Mouse (Mus musculus): ENCODE results near the gene Mapk8ip3.

Mapk8ip3 gene

DNA sequence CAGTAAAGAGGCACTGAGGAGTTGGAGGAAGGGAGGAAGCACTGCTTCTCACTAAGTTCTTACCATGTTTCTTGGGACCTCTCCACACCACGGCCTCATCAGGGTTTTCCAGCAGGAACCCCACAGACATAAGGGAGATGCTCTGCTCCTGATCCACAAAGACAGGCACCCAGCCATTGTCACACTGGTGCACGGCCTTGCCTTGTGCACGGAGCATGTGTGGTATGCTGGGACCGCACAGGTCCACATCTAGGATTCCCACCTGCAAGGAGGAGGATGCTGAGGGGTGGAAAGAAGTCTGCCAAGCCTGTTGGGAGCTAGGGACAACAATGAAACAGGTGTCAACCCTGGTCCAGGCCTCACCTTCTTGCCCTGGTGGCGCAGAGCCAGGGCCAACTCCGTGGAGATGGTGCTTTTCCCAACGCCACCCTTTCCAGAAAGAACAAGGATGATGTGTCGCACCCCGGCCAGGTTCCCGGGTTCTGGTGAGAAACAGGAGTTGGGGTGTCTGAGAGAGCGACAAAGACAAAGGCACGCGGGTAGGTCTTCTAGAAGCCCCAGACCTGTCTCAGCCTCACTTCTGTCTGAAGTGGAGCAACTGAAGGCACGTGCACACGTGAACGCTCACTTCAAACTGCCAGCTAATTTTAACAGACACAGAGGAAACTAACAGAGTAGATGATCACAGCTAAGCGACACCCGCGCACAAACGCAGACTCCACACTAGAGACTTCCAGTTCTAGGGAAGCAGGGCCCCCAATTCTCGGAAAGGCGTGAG is 51.2 kb downstream of the Mapk8ip3 start:
- DNase-seq (ENCODE audit: low spot score in 2 of 2): no peak

- DNase-seq (ENCODE audit: low spot score in 2 of 2): no peak
These were observed 52.4 kb downstream of the Mapk8ip3 start for GRCm38 (mm10) chr17:24884391-24884790.

- peak; percentile 52 to 69 for DNase-seq (ENCODE audit: low spot score in 2 of 2)
These were observed 54.9 kb downstream of the Mapk8ip3 start for GRCm38 (mm10) chr17:24881738-24882440.

DNA sequence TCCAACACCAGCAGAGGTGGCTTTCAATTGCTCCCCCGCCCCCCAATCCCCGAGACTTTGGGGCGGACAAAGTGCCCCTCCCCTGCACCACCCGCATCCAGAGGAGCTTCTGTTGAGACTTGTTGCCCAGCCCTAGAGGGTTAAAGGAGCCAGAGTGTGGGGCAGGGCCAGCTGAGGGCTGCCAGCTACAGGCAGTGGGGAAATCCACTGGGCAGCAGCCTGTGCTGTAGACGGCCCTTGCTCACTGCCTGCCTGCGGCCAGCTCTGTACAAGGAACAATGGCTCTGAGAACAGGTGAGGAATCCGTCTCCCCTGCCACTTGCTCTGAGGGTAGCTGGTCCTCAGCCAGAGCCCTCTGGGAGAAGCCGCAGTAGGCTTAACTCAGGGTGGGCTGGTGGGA is 58.2 kb downstream of the Mapk8ip3 start:
- DNase-seq (ENCODE audit: low spot score in 2 of 2): no peak

DNA sequence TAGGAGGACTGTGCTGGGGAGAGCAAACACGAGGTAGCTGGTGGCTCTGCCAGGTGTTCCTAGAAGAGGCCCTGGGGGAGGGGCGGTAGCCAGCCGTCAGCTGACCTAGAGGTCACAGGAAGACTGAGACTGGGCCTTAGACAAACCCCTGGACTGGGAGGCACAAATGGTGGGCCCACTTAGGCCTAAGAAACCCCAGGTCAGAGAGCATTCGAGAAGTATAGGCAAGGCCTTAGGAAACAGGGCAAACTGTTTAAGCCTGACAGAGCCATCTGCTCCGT is 58.7 kb downstream of the Mapk8ip3 start:
- DNase-seq (ENCODE audit: low spot score in 2 of 2): no peak

DNA sequence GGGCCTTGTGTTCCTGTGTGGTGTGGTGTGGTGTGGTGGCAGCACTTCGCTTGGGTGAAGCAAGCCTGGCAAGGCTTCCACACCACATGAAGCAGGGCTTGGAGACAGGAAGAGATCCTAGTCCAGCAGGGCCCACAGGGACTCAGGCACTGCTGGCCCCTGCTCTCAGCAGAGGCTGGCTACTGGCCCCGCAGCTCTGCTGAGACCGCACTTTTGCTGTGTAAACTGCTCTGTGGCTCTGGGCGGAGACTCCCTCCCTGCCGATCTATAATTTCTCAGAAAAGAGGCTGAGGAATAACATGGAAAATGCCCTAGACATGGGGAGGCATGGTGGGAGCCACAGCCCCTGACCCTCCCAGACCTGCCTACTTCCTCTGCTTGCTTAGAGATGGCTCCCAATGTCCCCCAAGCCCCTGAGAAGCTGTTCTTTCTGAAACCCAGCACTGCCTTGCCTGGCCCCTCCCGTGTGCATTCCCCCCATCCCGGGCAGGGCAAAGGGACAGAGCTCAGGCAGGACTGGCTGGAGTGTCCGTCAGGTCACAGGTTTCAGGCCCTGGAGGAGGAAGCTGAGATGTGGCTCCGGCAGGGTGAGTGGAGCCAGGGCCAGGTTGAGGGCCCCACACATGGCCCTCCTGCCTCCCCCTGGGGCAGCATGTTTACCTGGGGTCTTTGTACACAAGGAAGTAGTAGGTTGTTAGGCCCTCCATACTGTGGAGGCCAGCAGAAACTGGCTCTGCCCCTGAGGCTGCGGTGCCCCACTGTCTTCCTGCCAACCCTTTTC is 59.3 kb downstream of the Mapk8ip3 start:
- no peak for DNase-seq (ENCODE audit: low spot score in 2 of 2)

DNA sequence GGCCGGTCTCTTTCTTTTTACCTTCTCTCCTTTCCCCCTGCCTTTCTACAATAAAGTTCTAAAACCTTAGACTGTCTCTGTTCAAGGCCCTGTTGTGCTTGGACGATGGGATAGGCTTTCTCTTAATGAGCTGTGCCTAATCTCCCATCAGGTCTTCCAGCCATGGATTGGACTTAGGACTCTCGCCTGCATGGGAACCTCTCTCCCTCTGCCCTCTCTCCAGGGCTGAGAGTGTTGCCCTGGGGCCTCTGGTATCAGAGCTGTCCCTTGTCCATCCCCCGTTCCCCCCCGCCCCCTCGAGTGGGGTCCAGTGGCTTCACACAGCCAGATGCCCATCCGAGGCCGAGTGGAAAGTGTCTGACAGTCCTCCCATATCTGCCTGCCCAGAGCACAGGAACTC is 61.8 kb downstream of the Mapk8ip3 start:
- no peak for DNase-seq (ENCODE audit: low spot score in 2 of 2)

- DNase-seq (ENCODE audit: low spot score in 2 of 2): no peak
These were observed 62.4 kb downstream of the Mapk8ip3 start for GRCm38 (mm10) chr17:24874405-24874745.

DNA sequence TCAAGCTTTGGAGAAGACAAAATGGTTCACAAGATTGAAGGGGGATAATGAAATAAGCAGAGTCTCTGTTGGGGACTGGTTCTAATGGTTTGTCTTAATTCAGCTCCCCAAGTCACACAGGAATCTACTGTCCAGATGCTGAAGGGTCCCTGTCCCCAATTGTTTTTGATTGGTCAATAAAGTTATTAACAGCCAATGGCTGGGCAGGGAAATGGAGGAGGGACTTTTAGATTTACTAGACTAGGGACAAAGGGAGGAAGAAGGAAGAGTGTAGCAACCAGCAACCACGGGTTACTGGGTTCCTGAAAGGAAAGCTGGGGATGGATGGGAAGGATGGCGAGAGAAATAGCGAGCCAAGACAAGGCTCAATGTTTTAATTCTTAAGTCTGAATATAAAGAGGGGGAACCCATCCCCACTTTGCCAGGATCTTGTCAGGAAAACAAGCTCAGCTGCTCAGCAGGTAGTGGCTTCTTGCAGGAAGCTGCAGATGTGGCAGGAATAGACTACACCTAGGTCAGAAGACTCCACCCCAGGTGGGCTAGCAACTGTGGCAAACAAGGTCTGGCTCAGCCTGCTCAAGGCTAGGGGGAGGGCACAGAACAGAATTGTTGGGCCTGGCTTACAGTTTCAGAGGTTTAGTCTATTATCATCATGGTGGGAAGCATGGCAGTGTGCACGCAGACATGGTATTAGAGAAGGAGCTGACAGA is 62.9 kb downstream of the Mapk8ip3 start:
- no peak for DNase-seq (ENCODE audit: low spot score in 2 of 2)

- DNase-seq (ENCODE audit: low spot score in 2 of 2): no peak
These were observed 68.9 kb downstream of the Mapk8ip3 start for GRCm38 (mm10) chr17:24867914-24868313.

DNA sequence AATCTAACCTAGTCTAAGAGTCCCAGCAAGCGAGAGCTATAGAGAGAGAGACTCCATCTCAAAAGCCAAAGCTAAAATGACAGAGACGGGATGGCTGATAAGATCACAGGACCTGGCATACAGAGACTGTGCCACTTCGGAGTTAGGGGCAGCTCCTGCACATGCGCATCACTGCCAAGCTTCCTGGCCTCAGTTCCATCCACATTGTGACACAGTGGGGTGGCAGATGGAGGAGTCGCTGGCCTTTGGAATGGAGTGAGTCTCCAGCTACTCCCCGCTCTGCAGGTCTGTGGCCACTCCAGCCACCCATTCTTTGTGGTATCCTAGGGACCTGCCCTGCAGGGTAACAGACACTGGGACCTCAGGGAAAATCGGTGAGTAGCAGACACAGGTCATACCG is 71.0 kb downstream of the Mapk8ip3 start, which contains the start of gene Igfals:
Gene Igfals (plus strand): TSS at position 222 of the 400 bp plus-strand sequence.
- no peak for DNase-seq (ENCODE audit: low spot score in 2 of 2)

DNA sequence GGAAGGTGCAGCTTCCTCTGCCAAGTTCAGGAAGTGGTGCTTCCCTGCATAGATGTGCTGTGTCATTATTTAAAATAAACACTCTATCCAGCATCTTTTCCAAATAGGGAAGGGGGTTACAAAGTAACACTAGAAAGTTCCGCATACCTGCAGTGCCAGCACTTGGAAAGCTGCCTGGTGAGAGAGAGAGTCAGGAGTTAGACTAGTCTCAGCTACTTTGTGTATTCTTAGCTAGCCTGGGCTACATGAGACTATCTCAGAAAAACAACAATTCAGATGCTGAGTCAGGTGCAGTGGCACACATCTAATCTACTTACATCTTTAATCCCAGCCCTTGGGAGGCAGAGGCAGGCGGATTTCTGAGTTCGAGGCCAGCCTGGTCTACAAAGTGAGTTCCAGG is 75.0 kb downstream of the Mapk8ip3 start:
- DNase-seq (ENCODE audit: low spot score in 2 of 2): no peak

DNA sequence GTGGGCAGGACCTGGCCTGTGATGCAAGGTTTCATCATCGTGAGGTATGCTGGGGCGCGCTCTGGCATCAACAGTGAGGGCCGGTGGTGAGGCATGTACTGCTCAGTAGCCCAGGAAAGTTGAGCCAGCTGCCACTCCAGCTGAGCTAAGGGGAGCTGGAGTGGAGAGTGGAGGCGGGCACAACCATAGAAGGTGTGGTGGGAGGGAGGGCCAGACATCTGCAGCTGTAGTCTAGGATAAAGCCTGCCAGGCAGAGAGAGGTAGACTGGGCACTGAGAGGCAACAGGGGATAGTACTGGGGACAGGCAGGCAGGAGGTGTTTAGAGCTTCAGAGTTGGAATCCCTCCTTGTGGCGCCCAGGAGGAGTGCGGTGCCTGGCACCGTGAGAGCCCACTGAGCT is 76.7 kb downstream of the Mapk8ip3 start:
- peak; percentile 71 to 78 for DNase-seq (ENCODE audit: low spot score in 2 of 2)

DNA sequence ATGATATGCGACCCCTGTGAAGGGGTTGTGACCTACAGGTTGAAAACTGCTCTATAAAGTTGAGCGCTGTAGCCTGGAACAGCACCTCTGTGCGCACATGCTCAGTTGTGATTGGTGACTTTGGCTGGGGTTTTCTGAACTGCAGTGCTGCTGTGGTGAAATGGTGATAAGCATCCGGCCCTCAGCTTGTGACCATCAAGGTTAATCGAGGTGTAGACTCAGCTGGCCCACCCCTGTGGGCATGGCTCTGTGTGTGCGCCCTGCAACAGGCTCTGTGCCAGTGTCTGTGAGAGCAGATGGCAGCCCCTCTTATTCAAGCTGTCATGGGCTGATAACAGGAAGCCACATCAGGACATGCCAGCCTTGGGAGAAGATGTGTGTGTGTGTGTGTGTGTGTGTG is 77.8 kb downstream of the Mapk8ip3 start:
- peak; percentile 74 to 86 for DNase-seq (ENCODE audit: low spot score in 2 of 2)

DNA sequence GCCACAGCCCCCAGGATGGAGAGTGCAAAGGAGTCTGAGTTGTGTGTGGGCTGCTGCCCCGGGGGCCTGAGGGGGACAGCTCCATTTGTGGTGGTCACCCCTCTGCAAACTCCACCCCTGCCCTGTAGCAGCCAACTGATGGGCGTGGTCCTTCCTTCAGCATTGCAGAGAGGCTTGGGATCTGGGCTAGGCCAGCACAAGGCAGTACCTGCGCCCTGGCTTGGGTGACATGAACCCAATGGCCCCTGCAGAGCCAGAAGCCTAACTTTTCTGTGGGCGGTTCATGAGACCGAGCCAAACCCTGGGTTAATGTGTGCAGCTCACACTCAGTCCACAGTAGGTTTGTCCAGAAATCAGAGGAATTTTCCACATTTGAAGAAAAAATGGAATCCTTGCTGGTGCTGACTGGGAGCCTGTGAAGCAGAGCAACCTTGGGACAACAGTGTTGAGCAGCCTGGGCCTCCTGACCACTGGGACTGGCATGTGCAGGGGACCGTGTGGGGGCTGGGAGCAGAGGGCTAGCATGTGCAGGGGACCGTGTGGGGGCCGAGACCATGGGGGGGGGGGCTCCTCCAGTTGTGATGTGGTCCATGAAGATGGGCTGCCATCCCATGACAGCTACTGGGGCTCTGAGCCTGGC is 78.8 kb downstream of the Mapk8ip3 start:
- DNase-seq (ENCODE audit: low spot score in 2 of 2): peak; percentile 55 to 65

GRCm38 (mm10) chr17:24856589-24856988 is 80.2 kb downstream of the Mapk8ip3 start:
- no peak for DNase-seq (ENCODE audit: low spot score in 2 of 2)

- DNase-seq (ENCODE audit: low spot score in 2 of 2): no peak
These were observed 80.8 kb downstream of the Mapk8ip3 start for GRCm38 (mm10) chr17:24855838-24856464.

DNA sequence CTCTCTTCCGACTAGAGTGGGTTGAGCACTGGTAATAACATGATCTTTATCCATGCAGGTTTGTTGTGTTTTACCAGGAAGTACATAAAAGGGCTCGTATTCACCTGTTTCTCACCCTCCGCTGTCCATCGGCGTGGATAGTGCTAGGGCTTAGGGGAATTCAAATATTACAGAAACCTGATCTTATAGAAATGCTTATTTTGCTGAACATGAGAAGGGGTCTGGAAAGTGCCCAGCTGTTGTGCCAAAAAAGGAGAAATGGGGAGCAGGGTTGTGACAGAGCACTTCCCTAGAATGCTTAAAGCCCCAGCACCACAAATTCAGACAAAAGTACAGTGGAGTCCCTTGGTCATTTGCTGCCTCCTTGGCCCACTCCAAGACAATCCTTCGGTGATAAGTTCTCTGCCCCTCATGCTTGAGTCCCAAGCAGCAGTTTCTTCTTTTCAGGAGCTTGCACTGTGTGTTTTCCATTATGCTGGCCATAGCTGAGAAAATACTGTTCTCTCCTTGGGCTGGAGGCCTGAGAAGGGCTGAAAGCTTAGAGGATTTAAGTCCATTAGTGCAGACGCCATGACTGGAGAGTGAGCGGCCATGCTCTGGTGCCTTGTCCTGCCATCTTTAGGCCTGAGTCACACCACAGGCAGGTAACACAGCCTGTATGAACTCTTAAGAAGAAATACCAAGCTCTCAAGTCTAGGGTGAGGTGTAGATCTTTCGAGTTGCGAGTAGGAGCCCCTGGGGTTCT is 85.2 kb downstream of the Mapk8ip3 start:
- DNase-seq (ENCODE audit: low spot score in 2 of 2): peak in 1 of 2 experiments; percentile 22

GRCm38 (mm10) chr17:24850773-24851127 is 86.0 kb downstream of the Mapk8ip3 start:
- DNase-seq (ENCODE audit: low spot score in 2 of 2): no peak

GRCm38 (mm10) chr17:24850065-24850772 is 86.6 kb downstream of the Mapk8ip3 start, which contains the start of gene Fahd1:
Fahd1 (minus strand) TSS chr17:24850364.
- peak; percentile 96 to 97 for DNase-seq (ENCODE audit: low spot score in 2 of 2)

Data from spleen, postnatal 10 days (tissue).